Mouse (Mus musculus): ENCODE results near the gene Psme2.

The Psme2 gene

GRCm38 (mm10) chr14:55596036-55596690, 5.2 kb upstream of the Psme2 start:
- DNase-seq (ENCODE audit: low spot score in 2 of 2) = no peak

GRCm38 (mm10) chr14:55592226-55592625, 1.3 kb upstream of the Psme2 start:
- DNase-seq (ENCODE audit: low spot score in 2 of 2) = peak in 1 of 2 experiments; percentile 40

GRCm38 (mm10) chr14:55591331-55591891, 498 bp upstream of the Psme2 start, which contains the start of gene Rnf31:
Gene Rnf31, plus strand, starts transcription at chr14:55591708.
- peak; percentile 88 to 91 for DNase-seq (ENCODE audit: low spot score in 2 of 2)

GRCm38 (mm10) chr14:55589771-55590448, 1.0 kb downstream of the Psme2 start:
- DNase-seq (ENCODE audit: low spot score in 2 of 2) = no peak

- no peak for DNase-seq (ENCODE audit: low spot score in 2 of 2)
Measured at GRCm38 (mm10) chr14:55589271-55589670, 1.6 kb downstream of the Psme2 start.

GRCm38 (mm10) chr14:55586149-55586548, 4.8 kb downstream of the Psme2 start:
- DNase-seq (ENCODE audit: low spot score in 2 of 2) = no peak

- DNase-seq (ENCODE audit: low spot score in 2 of 2) = peak; percentile 42 to 45
Measured at GRCm38 (mm10) chr14:55585566-55585960, 5.3 kb downstream of the Psme2 start.

GRCm38 (mm10) chr14:55584702-55585565, 6.0 kb downstream of the Psme2 start, which contains the start of gene Emc9:
Gene Emc9, minus strand, starts transcription at chr14:55585302.
- DNase-seq (ENCODE audit: low spot score in 2 of 2) = peak; percentile 77 to 86

GRCm38 (mm10) chr14:55584303-55584701, 6.6 kb downstream of the Psme2 start:
- no peak for DNase-seq (ENCODE audit: low spot score in 2 of 2)

GRCm38 (mm10) chr14:55581981-55582681, 8.8 kb downstream of the Psme2 start:
- peak in 1 of 2 experiments; percentile 55 for DNase-seq (ENCODE audit: low spot score in 2 of 2)

- no peak for DNase-seq (ENCODE audit: low spot score in 2 of 2)
Measured at GRCm38 (mm10) chr14:55580731-55581130, 10.2 kb downstream of the Psme2 start.

GRCm38 (mm10) chr14:55579511-55580496, 11.1 kb downstream of the Psme2 start:
- DNase-seq (ENCODE audit: low spot score in 2 of 2) = no peak

- DNase-seq (ENCODE audit: low spot score in 2 of 2) = peak; percentile 64 to 75
Measured at GRCm38 (mm10) chr14:55578668-55579269, 12.1 kb downstream of the Psme2 start.

- DNase-seq (ENCODE audit: low spot score in 2 of 2) = peak; percentile 71 to 81
Measured at GRCm38 (mm10) chr14:55577871-55578667, 12.8 kb downstream of the Psme2 start, which contains the start of gene Psme1. Gene Psme1, plus strand, starts transcription at chr14:55578123.

GRCm38 (mm10) chr14:55576376-55576775, 14.5 kb downstream of the Psme2 start:
- no peak for DNase-seq (ENCODE audit: low spot score in 2 of 2)

- DNase-seq (ENCODE audit: low spot score in 2 of 2) = no peak
Measured at GRCm38 (mm10) chr14:55575711-55576110, 15.2 kb downstream of the Psme2 start.

- DNase-seq (ENCODE audit: low spot score in 2 of 2) = no peak
Measured at GRCm38 (mm10) chr14:55575302-55575701, 15.6 kb downstream of the Psme2 start, which contains the start of gene Fitm1. Gene Fitm1, plus strand, starts transcription at chr14:55575617.

GRCm38 (mm10) chr14:55571760-55572159, 19.2 kb downstream of the Psme2 start:
- DNase-seq (ENCODE audit: low spot score in 2 of 2) = no peak

- no peak for DNase-seq (ENCODE audit: low spot score in 2 of 2)
Measured at GRCm38 (mm10) chr14:55570588-55570987, 20.3 kb downstream of the Psme2 start.
